Mouse (Mus musculus): ENCODE data around the gene Rnh1.

- TF ChIP-seq GATA1 (IDR thresholded peaks at IDR 0.05; ENCODE audit: borderline replicate concordance, low read length) (no peak), CTCF (IDR thresholded peaks at IDR 0.05; ENCODE audit: low read depth, low read length) (no peak)
Measured at GRCm38 (mm10) chr7:141190220-141190619, 17.6 kb upstream of the Rnh1 start.
